Mouse (Mus musculus): ENCODE measurements around the gene Adh1. TPM values are rescaled to one million over a fixed set of nuclear protein-coding genes. Genes with fewer than 3 reads are reported as not detected.

Adh1 gene
- total RNA-seq, 2 experiments from 2014 or later, result 25.2 to 50.3 TPM

DNA sequence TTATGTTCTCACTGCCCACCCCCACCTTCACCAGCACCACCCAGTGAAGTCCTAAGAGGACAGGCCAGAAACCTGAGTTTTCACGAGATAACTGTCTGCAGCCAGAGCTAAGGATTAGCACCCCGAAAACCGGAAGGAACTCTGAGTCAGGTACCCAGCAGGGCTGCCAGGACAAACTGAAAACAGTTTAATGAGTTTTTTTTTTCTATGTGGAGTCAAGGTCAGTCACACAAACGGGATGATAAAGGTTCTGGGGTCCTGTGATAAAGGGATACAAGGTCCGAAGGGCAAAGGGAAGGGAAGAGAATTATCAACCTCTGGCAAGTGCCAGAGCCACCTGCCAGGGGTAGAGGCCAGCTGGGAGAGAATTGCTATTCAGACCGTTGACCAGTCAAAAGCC lies 19.4 kb upstream of the Adh1 start:
- no peak for DNase-seq

GRCm38 (mm10) chr3:138242021-138242726 lies 18.6 kb upstream of the Adh1 start:
- no peak for DNase-seq

- DNase-seq, result no peak
Measured at GRCm38 (mm10) chr3:138242933-138243332, 17.9 kb upstream of the Adh1 start.

DNA sequence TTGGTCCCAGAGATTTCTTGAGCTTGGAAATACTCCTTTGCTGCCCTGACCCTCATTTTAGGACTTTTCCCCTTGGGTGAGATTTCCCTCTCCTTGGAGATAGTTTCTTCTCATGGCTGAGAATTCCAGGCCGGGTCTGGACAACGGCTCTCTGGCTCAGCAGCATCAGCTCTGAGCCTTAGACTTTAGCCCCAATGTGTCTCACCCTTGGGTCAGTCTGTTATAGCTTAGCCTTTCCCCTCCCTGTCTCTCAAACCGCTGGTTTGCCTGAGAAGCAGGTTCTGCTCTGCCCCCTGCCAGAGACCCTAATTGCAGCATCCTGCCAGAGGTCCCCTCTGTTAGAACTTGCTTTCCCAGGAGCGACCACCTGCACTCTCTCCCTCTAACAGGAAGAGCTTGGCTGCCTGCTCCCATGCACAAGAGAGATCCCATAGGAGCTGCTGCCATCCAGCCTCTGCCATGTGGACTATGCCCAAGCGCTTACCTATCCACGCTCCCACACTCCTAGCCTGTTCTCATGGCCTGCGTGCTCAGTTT lies 16.4 kb upstream of the Adh1 start:
- DNase-seq, result no peak

DNA sequence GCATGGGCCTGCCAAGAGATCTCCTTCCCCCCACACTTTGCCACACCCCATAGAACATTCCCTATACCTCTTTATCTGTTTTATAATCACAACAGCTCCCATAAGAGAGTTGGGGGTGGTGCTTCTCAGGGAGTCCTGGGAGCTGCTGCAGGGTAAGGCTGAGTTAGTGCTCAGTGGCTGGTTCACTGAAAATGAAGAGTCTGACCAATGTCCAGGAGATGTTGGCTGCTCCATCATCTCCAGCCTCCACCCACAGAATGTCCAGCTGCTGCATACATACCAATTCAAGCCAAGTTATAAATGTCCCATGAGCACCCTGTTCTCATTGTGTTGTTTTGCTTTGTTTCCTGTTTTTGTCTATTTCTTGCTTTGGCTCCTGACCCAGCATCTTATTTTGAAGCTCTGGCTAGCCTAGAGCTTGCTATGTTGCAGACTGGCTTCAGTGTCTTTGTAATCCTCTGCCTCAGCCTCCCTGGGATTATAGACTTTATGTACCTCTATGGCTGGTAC lies 14.2 kb upstream of the Adh1 start:
- DNase-seq, result no peak

GRCm38 (mm10) chr3:138247241-138247640 lies 13.6 kb upstream of the Adh1 start:
- DNase-seq, result no peak

- no peak for DNase-seq
Measured at GRCm38 (mm10) chr3:138248011-138248410, 12.8 kb upstream of the Adh1 start.

- peak; percentile 81 for DNase-seq
Measured at GRCm38 (mm10) chr3:138248746-138249145, 12.0 kb upstream of the Adh1 start.

- no peak for DNase-seq
Measured at GRCm38 (mm10) chr3:138251156-138251555, 9.6 kb upstream of the Adh1 start.

DNA sequence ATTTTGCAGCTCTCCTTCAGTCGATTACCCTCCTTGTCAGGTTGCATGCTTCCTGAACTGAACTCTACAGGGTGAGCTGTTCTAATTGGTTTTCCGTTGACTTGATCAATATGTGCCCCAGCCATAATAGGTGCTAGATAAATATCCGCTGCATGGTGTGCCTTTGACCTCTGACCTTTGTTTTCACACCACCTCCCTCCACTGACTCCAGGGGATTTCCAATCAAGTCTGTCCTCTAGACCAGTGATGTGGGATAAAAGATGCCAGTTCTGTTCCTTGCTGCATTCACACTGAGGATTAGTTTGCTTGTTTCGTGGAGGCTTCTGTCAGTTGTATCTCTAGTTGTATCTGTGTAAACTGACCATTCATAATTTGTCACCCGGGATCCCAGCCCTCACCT lies 6.6 kb upstream of the Adh1 start:
- DNase-seq, result no peak

- DNase-seq, result no peak
Measured at GRCm38 (mm10) chr3:138255366-138255765, 5.4 kb upstream of the Adh1 start.

DNA sequence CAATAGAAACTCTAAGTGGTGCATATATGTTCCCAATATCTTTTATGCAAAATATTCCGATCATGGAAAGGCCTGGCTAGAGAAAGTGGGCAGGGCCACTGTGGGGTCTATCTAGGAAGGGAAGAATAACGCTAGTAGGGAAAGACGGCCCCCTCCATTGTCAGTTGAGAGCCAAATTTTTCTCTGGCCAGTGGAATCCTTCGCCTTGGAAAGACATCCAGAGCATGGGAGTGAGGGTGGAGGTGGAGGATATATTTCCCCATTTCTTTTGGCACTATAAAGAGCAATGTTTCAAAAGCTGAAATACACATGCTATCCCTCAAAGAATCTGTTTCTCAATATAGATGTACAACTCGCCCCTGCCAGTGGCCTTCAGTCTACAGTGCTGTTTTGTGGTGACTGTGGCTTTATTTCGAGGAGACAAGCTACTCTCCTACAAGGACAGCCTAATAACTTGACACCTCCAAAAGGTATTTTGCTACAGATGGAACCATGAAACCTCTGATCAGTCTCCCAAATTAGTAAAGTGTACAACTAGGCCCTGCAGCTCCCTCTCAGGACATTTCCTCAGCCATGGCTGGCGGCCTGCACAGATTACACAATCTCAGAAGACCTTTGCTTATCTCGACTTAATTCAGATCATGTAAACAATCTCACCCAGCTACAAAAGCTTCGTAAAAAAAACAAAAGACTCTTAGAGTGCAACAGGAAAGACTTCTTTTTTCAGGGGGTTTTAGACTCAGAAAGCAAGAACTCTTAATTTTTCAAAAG lies 4.8 kb upstream of the Adh1 start:
- no peak for DNase-seq

DNA sequence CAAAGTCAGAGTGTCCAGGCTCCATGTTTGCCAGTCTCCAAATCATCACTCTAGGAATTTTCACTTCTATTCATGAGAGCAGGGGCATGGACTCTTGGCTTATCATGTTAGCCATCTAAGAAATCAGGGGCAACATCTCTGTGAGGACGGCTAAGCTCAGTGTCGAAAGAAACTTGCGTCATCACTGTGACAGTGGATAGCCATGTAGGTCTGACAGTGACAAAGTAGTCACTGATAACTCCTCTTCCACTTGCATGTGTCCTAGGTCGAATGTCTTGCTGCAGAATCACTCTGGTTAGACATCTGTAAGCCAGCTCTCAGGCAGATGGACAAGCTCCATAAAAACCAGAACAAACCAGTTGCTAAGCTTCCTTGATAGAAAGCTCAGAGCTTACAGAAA lies 1.8 kb downstream of the Adh1 start:
- no peak for DNase-seq

DNA sequence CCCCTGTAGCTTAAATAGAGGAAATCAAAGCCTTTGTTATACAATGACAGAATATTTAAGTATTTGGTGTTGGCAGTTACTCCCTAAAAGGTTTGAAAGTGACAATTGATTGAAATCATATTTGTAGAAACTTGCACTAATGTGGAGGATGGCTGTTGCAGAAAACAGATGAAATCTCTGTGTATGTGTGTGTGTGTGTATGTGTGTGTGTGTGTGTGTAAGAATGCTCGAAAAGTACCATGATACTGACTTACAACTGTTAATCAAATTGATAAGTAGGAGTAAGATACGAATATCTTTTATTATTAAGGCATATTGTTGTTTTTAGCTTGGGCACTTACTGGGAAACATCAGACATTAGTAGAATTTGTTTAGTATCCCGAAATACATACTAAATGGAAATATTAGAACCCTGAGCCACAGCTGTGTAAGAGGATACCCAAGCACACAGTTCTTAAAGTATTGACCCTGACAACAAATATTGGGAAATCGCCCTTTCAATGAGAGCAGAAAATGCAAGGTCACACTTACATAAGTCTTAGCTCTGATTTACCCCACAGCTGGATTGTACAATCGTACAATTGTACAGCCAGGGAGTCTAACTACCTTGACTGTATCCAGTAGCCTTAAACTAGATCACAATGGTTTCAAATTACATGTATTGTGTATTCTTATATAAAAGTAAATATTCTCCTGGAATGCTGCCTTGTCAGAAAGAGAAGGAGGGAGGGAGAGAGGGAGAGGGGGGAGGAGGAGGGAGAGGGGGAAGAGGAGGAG lies 2.6 kb downstream of the Adh1 start:
- DNase-seq, result no peak

- no peak for DNase-seq
Measured at GRCm38 (mm10) chr3:138264648-138265047, 3.9 kb downstream of the Adh1 start.

- peak; percentile 36 for DNase-seq
Measured at GRCm38 (mm10) chr3:138270507-138270906, 9.7 kb downstream of the Adh1 start.

- DNase-seq, result no peak
Measured at GRCm38 (mm10) chr3:138271297-138271696, 10.5 kb downstream of the Adh1 start.

DNA sequence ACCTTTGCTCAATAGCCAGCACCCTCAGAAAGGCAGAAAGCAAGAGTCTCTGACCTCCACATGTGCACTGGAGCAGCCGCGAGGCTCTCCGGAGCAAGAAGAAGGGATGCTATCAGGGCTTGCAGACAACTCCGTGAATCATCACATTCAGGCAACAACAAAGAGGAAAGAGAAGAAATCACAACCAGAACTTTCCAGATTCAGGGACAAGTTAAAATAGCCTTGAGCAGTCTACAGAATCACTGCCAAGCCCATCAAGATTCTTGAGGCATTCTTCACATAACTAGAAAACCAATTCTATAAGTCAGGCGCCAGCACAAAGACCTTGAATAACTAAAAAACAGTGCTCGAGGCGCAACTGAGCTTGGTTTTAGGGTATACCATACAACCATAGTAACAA lies 12.3 kb downstream of the Adh1 start:
- no peak for DNase-seq

DNA sequence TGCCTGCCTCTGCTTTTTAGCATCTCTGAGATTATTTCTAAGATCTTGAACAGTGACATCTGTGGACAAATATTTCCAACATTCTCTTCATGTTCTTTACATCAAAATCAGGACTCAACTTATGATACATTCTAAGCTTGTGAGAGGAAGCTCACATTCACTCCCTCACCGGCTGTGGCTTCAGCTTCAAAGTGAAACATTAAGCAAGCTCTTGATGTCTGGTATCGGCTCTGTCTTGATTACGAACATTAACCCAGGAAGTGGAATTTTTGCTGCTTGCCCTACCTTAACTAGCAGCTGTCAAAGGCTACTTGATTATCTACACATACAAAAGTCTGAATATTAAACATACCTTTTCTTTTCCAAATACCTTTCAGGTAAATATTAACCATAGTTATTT lies 14.3 kb downstream of the Adh1 start:
- no peak for DNase-seq

DNA sequence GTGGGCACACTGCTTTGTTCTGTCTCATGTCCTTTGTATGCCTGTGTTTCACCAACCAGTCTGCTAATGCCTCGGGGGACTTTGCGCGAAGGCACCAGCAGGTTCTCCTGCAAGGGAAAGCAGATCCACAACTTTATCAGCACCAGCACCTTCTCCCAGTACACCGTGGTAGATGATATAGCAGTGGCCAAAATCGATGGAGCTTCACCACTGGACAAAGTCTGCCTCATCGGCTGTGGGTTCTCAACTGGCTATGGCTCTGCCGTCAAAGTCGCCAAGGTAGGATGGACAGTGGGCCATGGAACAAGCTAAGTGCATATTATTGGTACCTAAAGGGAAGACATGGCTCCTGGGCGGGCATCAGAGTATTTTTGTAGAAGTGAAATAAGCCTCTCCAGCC lies 21.8 kb downstream of the Adh1 start:
- no peak for DNase-seq

DNA sequence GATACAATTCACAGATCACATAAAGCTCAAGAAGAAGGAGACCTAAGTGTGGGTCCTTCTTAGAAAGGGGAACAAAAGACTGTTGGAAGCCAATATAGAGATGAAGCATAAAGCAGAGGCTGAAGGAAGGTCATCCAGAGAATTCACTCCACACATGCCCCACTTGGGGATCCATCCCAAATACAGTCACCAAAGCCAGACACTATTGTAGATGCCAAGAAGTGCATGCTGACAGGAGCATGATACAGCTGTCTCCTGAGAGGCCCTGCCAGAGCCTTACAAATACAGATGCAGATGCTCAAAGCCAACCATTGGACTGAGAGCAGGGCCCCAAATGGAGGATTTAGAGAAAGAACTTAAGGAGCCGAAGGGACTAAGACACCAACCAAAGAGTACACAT lies 23.0 kb downstream of the Adh1 start:
- DNase-seq, result no peak

- no peak for DNase-seq
Measured at GRCm38 (mm10) chr3:138285986-138286385, 25.2 kb downstream of the Adh1 start.

DNA sequence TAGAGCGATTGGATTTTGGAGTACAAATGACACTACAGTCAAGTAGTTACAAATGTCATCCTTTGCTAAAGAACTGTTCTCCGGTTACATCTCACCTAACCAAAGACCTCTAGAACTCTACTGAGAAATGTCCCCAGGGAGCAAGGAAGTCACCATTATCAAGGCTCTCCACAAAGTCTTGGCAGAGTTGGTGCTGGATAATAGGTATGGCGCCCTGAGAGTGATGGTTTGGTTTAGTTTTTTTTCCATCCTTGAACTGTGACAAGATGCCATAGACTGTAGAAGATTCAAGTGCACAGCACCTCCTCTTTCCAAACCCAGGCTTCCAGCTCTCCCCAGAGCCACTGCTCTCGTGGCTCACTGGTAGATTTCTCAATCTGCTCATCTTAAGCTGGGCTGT lies 26.9 kb downstream of the Adh1 start:
- DNase-seq, result no peak
